Mouse (Mus musculus): ENCODE results near the gene Gm2956.
"Not testable (repeated sequence)": the region's sequence is repeated elsewhere in the genome, so short reads cannot be mapped to it uniquely, and the experiment has no call there.

DNA sequence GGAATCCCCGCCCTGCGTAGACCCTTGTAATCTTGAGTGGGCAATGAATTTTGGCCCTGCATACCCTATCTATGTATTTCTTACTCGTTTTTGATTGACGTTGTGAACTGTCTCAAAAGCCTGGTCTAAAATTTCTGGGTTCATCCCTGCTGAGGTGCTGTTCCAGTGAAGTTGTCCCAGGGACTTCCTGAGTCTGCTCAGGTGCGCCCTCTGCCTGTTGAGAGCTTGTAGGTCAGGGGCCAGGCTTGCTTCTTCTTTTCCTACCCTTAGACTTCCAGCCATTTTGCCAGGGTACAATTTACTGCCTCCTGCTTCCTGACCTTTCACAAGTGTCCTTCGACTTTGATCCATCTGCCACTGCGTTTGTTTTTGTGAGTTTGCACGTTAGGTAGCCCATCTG, 979 bp downstream of the Gm2956 start:
- not testable (repeated sequence) for TF ChIP-seq EP300 (IDR thresholded peaks at IDR 0.05)
- peak; percentile 53 for TF ChIP-seq CTCF (IDR thresholded peaks at IDR 0.05)
